Mouse (Mus musculus): ENCODE results near the gene Gm28047. TPM values are rescaled to one million over a fixed set of nuclear protein-coding genes. Genes with fewer than 3 reads are reported as not detected.

Gene Gm28047
- polyA plus RNA-seq, 1 experiment, result not detected

DNA sequence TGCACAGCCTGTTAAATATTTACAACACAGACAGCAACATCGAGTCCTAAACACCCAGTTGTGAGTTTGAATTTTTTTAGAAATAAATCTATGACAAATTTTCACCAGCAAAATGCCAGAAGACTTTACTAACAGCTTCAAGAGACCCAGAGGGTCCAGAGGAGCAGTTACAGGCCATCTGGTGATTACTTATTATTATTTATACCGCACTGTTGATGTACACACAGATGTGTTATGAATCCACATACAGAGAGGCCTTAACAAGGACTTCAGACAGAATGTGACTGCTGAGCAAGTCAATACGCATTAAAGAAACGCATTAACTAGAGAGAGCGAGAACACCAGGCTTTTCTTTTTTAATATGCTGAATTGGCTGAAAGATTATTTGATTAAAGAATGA is 39.4 kb downstream of the Gm28047 start:
- Histone ChIP-seq H3K27ac (ENCODE audit: insufficient read depth, low read depth, low read length) (no peak overlapping the region), H3K4me3 (ENCODE audit: insufficient read depth, low read length) (no peak overlapping the region), H3K4me1 (ENCODE audit: control insufficient read depth, insufficient read depth, low read length) (no peaks in the 10 kb centered on the region)
- TF ChIP-seq CTCF (IDR thresholded peaks at IDR 0.05; ENCODE audit: low read depth, low read length) (no peak), POLR2A (IDR thresholded peaks at IDR 0.05; ENCODE audit: borderline replicate concordance, low read depth, low read length) (no peak)

DNA sequence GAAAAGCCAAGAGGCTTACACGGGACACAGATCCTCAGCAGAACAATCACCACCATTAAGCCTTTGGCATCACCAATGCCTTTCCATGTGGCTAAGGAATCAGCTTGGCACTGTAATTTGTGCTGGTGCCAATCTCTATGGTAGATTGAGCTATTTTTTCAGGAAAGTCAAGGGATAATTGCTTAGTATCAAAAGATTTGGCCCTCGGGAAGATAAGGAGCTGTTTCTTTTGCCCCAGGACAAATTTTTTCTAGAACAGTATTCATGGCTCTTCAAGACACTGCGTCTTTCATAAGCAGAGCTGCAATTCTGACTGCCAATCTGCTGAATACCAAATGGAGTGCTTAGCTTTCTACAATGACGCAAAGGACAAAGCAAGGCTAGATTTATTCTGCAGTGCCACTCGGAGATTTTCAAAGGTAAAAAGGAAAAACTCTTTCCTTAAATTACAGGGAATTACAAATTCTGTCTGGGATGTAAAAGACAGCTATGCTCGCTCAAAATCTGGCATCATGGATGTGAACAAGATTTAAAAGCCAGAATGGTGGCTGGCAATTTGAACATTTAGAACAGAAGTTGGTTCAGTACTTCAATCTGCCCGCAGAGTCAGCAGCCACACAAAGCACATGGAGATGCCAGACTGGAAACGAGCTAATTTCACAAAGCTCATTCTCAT is 41.0 kb downstream of the Gm28047 start:
- TF ChIP-seq CTCF (IDR thresholded peaks at IDR 0.05; ENCODE audit: low read depth, low read length) (no peak), POLR2A (IDR thresholded peaks at IDR 0.05; ENCODE audit: borderline replicate concordance, low read depth, low read length) (no peak)
- Histone ChIP-seq H3K4me1 (ENCODE audit: control insufficient read depth, insufficient read depth, low read length) (no peaks in the 10 kb centered on the region), H3K27ac (ENCODE audit: insufficient read depth, low read depth, low read length) (no peak overlapping the region), H3K4me3 (ENCODE audit: insufficient read depth, low read length) (no peak overlapping the region)

DNA sequence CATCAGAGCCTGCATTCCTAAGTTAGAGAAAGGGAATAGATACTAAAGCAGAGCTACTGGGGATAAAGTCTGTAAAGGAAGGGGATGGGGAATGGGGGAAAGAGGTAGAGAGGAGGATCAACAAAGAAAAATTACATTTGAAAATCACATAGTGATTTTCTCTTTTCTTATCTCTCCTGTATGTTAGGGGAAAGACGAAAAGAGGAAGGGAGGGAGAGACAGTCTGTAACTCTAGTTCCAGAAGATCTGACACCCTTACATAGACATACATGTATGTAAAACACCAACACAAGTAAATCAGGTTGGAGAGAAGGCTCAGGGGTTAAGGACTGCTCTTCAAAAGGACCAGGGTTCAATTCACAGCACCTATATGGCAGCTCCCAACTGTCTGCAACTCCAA is 43.7 kb downstream of the Gm28047 start:
- no peak overlapping the region for H3K27ac ChIP-seq (ENCODE audit: insufficient read depth, low read depth, low read length)
- TF ChIP-seq CTCF (IDR thresholded peaks at IDR 0.05; ENCODE audit: low read depth, low read length) (no peak), POLR2A (IDR thresholded peaks at IDR 0.05; ENCODE audit: borderline replicate concordance, low read depth, low read length) (no peak)
- H3K4me1 ChIP-seq (ENCODE audit: control insufficient read depth, insufficient read depth, low read length), result no peaks in the 10 kb centered on the region
- H3K4me3 ChIP-seq (ENCODE audit: insufficient read depth, low read length), result no peak overlapping the region

DNA sequence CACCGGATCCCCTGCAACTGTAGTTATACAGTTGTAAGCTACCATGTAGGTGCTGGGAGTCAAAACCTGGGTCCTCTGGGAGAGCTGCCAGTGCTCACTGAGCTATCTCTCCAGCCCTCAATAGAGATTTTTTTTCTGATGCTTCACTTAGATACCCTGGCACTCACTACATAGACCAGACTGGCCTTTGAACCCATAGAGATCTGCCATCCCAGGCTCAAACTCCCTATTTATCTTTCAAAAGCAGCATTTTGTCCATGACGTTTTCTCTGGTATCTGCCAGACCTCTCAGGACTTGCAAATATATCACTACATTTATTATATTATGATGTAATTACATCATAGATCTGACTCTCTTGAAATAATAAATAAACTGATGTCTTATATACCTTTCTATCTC is 46.5 kb downstream of the Gm28047 start:
- Histone ChIP-seq H3K27ac (ENCODE audit: insufficient read depth, low read depth, low read length) (no peak overlapping the region), H3K4me1 (ENCODE audit: control insufficient read depth, insufficient read depth, low read length) (no peaks in the 10 kb centered on the region), H3K4me3 (ENCODE audit: insufficient read depth, low read length) (no peak overlapping the region)
- TF ChIP-seq CTCF (IDR thresholded peaks at IDR 0.05; ENCODE audit: low read depth, low read length) (no peak), POLR2A (IDR thresholded peaks at IDR 0.05; ENCODE audit: borderline replicate concordance, low read depth, low read length) (no peak)

DNA sequence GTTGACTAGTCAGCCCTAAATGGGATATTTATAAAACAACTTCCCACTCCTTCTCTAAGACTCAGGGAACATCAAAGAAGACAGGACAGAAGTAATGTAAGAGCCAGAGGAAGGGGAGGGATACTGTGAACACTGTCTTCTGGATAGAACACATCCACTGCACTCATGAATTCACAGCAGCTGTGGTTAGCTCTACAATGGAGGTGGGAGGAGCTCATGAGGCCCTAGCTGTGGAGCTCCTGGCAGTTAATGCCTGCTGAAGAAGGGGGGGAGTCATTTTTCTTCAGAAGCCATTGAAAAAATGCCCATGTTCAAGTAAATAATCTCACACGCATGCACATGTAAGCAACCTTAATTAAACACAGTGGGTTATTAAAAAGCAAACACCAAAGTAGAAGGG is 47.9 kb downstream of the Gm28047 start:
- no peak overlapping the region for H3K27ac ChIP-seq (ENCODE audit: insufficient read depth, low read depth, low read length)
- TF ChIP-seq POLR2A (IDR thresholded peaks at IDR 0.05; ENCODE audit: borderline replicate concordance, low read depth, low read length) (no peak), CTCF (IDR thresholded peaks at IDR 0.05; ENCODE audit: low read depth, low read length) (no peak)
- no peak overlapping the region for H3K4me3 ChIP-seq (ENCODE audit: insufficient read depth, low read length)
- no peaks in the 10 kb centered on the region for H3K4me1 ChIP-seq (ENCODE audit: control insufficient read depth, insufficient read depth, low read length)

DNA sequence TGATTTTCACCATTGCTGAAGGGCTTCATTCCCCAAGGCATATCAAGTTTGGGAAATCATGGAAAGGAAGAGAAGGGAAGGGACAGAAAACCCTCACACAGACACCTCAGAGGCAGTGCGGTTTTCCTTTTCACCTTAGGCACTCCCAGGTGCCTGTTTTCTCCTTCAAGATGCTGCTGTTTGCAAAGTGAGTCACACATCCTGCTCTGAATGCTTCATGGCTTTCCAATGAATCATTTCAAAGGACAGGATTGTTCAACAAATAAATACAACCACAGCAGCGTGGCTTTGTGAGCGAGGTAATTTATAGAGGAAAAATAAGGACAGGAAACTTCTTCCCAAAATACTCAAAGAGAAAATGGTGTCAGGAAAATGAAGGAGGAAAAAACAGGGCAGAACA is 52.8 kb downstream of the Gm28047 start:
- TF ChIP-seq CTCF (IDR thresholded peaks at IDR 0.05; ENCODE audit: low read depth, low read length) (no peak), POLR2A (IDR thresholded peaks at IDR 0.05; ENCODE audit: borderline replicate concordance, low read depth, low read length) (no peak)
- Histone ChIP-seq H3K4me1 (ENCODE audit: control insufficient read depth, insufficient read depth, low read length) (no peaks in the 10 kb centered on the region), H3K4me3 (ENCODE audit: insufficient read depth, low read length) (no peak overlapping the region), H3K27ac (ENCODE audit: insufficient read depth, low read depth, low read length) (no peak overlapping the region)

DNA sequence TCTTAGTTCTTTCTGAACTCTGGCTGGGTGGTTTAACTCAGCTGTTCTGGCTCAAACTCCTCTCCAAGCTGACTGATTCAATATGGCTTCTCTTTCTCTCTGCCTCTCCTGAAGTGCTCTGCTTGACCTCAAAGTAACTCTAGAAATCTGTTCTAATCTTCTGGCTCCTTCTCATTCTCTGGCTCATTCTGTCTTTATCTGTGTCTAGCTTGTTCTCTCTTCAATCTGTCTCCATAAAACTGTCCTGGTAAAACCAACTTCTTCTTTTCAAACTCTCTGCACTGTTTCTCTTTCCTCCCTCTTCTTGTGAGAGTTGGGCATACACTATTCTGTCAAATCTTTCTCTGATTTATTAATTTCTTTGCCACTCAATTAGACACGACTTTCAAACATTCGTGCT is 57.0 kb downstream of the Gm28047 start:
- H3K4me3 ChIP-seq (ENCODE audit: insufficient read depth, low read length), result no peak overlapping the region
- no peak overlapping the region for H3K27ac ChIP-seq (ENCODE audit: insufficient read depth, low read depth, low read length)
- TF ChIP-seq POLR2A (IDR thresholded peaks at IDR 0.05; ENCODE audit: borderline replicate concordance, low read depth, low read length), result no peak
- no peak for TF ChIP-seq CTCF (IDR thresholded peaks at IDR 0.05; ENCODE audit: low read depth, low read length)
- H3K4me1 ChIP-seq (ENCODE audit: control insufficient read depth, insufficient read depth, low read length), result 0 out of 2 replicates have a peak, but pooled peaks cover 2% of the 10 kb centered on the region

DNA sequence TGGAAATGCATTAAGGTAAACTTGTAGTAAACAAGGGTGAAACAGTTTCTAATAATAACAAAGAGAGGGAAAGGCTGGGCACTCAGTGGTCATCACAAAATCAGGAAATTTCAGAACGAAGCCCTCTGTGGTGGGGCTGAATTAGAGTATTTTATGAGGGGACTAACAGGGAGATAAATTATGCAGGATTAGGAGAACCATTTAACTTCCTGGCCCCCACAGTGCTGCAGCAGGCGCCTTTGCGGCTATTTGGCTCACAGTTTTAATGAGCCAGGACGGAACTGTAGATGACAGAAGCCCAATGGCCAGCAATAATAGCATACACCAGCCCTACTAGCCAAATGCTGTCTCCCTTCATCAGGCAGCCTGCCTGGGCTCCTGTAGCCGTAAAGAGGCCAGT is 61.2 kb downstream of the Gm28047 start:
- Histone ChIP-seq H3K4me3 (ENCODE audit: insufficient read depth, low read length) (no peak overlapping the region), H3K27ac (ENCODE audit: insufficient read depth, low read depth, low read length) (no peak overlapping the region), H3K4me1 (ENCODE audit: control insufficient read depth, insufficient read depth, low read length) (0 out of 2 replicates have a peak, but pooled peaks cover 2% of the 10 kb centered on the region)
- TF ChIP-seq POLR2A (IDR thresholded peaks at IDR 0.05; ENCODE audit: borderline replicate concordance, low read depth, low read length), result no peak
- no peak for TF ChIP-seq CTCF (IDR thresholded peaks at IDR 0.05; ENCODE audit: low read depth, low read length)

DNA sequence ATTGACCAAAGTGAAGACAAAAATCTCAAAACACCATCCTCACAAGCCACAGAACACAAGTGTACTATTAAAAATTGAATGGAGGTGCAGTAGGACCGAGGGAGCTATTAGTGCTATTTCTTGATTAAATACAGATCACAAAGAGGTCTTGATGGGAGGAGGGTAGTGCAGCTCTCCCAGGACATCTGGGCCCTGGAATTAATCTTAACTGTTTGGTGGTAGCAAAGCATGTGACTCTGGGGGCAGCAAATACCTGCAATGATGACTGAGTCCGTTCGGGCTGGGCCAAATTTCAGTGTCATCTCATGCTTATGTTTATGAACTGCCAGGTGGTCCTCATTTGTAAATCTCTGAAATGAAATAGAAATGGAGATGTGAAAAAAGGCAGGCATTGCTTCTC is 61.8 kb downstream of the Gm28047 start:
- no peak for TF ChIP-seq POLR2A (IDR thresholded peaks at IDR 0.05; ENCODE audit: borderline replicate concordance, low read depth, low read length)
- TF ChIP-seq CTCF (IDR thresholded peaks at IDR 0.05; ENCODE audit: low read depth, low read length), result no peak
- H3K27ac ChIP-seq (ENCODE audit: insufficient read depth, low read depth, low read length), result no peak overlapping the region
- H3K4me1 ChIP-seq (ENCODE audit: control insufficient read depth, insufficient read depth, low read length), result 0 out of 2 replicates have a peak, but pooled peaks cover 2% of the 10 kb centered on the region
- H3K4me3 ChIP-seq (ENCODE audit: insufficient read depth, low read length), result no peak overlapping the region

DNA sequence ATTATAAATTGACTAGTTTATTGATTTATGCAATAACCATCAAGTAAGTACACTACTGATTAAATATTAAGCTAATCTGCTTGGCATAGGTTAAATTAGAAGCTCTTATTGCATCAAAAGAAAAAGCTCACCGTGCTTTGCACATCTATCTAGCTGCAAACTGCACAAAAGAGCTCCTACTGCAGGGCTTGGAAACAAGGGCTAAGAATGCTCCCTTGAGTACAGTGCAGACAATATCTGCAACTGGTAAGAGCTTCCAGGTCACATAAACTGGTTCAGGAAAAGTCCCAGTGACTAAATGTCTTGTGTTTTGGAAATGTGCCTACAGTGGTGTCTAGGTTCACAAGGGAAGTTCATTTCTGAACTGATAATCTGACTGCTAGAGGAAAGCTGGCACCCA is 62.4 kb downstream of the Gm28047 start:
- Histone ChIP-seq H3K27ac (ENCODE audit: insufficient read depth, low read depth, low read length) (no peak overlapping the region), H3K4me1 (ENCODE audit: control insufficient read depth, insufficient read depth, low read length) (0 out of 2 replicates have a peak, but pooled peaks cover 2% of the 10 kb centered on the region), H3K4me3 (ENCODE audit: insufficient read depth, low read length) (no peak overlapping the region)
- TF ChIP-seq CTCF (IDR thresholded peaks at IDR 0.05; ENCODE audit: low read depth, low read length), result no peak

All from bone marrow macrophage, adult 2 months (primary cell).